Mouse (Mus musculus): Measurements from ENCODE around the gene Tyrobp.

- TF ChIP-seq TAL1 (IDR thresholded peaks at IDR 0.05; ENCODE audit: low read length) (no peak), GATA1 (IDR thresholded peaks at IDR 0.05; ENCODE audit: low read length) (no peak)
Measured at GRCm38 (mm10) chr7:30412735-30413147, 819 bp upstream of the Tyrobp start.

All from erythroblast, embryonic 14.5 days (primary cell).